Mouse (Mus musculus) right cerebral cortex, adult 18-20 months (tissue): ENCODE measurements at regions not wholly inside any gene's neighbourhood (a gene's known extent, or its start where the extent isn't known, plus 50 kb on each side); places are given as distances from the start of the nearest gene placed in this dataset.

Experiments
- DNase-seq: peaks from one replicate; pipeline ENCODE4 v3.0.0; 2022; ENCODE audit warnings: mixed read lengths

DNA sequence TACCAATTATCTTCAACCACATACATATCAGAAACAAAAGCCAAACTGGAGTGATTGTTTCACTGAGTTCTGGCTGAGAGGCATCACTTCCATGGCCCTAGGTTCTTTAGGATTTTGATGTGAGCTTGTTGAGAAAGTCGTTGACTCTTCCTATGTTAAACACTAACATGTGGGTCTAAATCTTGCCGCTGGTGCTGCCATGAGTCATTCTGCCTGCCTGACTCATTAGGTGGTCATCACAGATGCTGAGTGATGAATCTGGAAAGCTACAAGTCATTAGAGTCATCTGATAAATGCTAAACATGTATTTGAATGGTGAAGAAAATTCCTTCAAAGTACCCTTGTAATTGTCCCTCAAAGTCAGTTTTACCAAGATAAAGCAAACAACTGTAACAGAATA is 60.4 kb upstream of the Tac1 start:
- DNase-seq = no peak

GRCm38 (mm10) chr6:7496766-7497165 is 57.9 kb upstream of the Tac1 start:
- no peak for DNase-seq
